Mouse (Mus musculus) left cerebral cortex, postnatal 10 days (tissue): ENCODE measurements around the gene Cygb. TPM values are rescaled to one million over a fixed set of nuclear protein-coding genes. Genes with fewer than 3 reads are reported as not detected.

ENCODE experiments used
- DNase-seq, 2 experiments: peaks; one replicate each; pipeline ENCODE4 v3.0.0; 2021 to 2022; ENCODE audit warnings: low spot score in 2 of 2, mixed read lengths in 1 of 2; ENCODE audit errors: extremely low spot score in 1 of 2
- intact Hi-C: fragments of 180-260 bp; cut with DNase I; formaldehyde crosslinking; loops from one replicate; pipeline ENCODE4 v1.15.1; 2025
- total RNA-seq, 2 experiments: library from RNA; stranded (reverse); gene quantifications; 2 replicates each; pipeline ENCODE4 v1.2.3; 2021

The Cygb gene
- total RNA-seq, 2 experiments from 2014 or later: 22.8 to 27.4 TPM

- intact Hi-C loops: no loop called here
- peak in 1 of 2 experiments; percentile 63 for DNase-seq
These were observed 7.3 kb upstream of the Cygb start for GRCm38 (mm10) chr11:116661291-116661947.

- intact Hi-C loops: no loop called here
- no peak for DNase-seq
These were observed 6.1 kb upstream of the Cygb start for GRCm38 (mm10) chr11:116660181-116660580.

- intact Hi-C loops: no loop called here
- DNase-seq: peak in 1 of 2 experiments; percentile 26
These were observed 5.0 kb upstream of the Cygb start for GRCm38 (mm10) chr11:116659027-116659621.

GRCm38 (mm10) chr11:116658238-116658637 lies 4.1 kb upstream of the Cygb start:
- intact Hi-C loops: no loop called here

GRCm38 (mm10) chr11:116657311-116658223 lies 3.5 kb upstream of the Cygb start:
- DNase-seq: peak; percentile 93 to 95
- intact Hi-C loops: no loop called here

More at GRCm38 (mm10) chr11:116658238-116658637, 4.1 kb upstream of the Cygb start:
- peak in 1 of 2 experiments; percentile 21 for DNase-seq

GRCm38 (mm10) chr11:116656348-116657191 lies 2.5 kb upstream of the Cygb start:
- DNase-seq: no peak
- intact Hi-C loops: no loop called here

GRCm38 (mm10) chr11:116653709-116654221 lies 348 bp downstream of the Cygb start:
- intact Hi-C loops: no loop called here
- DNase-seq: peak in 1 of 2 experiments; percentile 75

- intact Hi-C loops: no loop called here
- DNase-seq: no peak
These were observed 879 bp downstream of the Cygb start, which contains the start of gene Prcd for GRCm38 (mm10) chr11:116653234-116653633. Gene Prcd, plus strand, starts transcription at chr11:116653534.

GRCm38 (mm10) chr11:116652330-116653098 lies 1.6 kb downstream of the Cygb start:
- intact Hi-C loops: no loop called here

GRCm38 (mm10) chr11:116651339-116651738 lies 2.8 kb downstream of the Cygb start:
- DNase-seq: peak in 1 of 2 experiments; percentile 36
- intact Hi-C loops: no loop called here

More at GRCm38 (mm10) chr11:116652330-116653098, 1.6 kb downstream of the Cygb start:
- no peak for DNase-seq

GRCm38 (mm10) chr11:116650811-116651210 lies 3.3 kb downstream of the Cygb start:
- DNase-seq: no peak
- intact Hi-C loops: no loop called here

GRCm38 (mm10) chr11:116649711-116650337 lies 4.3 kb downstream of the Cygb start:
- DNase-seq: no peak
- intact Hi-C loops: no loop called here

- peak in 1 of 2 experiments; percentile 26 for DNase-seq
- intact Hi-C loops: no loop called here
These were observed 5.1 kb downstream of the Cygb start for GRCm38 (mm10) chr11:116648976-116649375.

- DNase-seq: peak in 1 of 2 experiments; percentile 43
- intact Hi-C loops: no loop called here
These were observed 5.7 kb downstream of the Cygb start for GRCm38 (mm10) chr11:116648213-116648921.

GRCm38 (mm10) chr11:116647340-116647991 lies 6.6 kb downstream of the Cygb start:
- intact Hi-C loops: no loop called here
- DNase-seq: peak in 1 of 2 experiments; percentile 53

- intact Hi-C loops: no loop called here
- peak in 1 of 2 experiments; percentile 23 for DNase-seq
These were observed 7.3 kb downstream of the Cygb start for GRCm38 (mm10) chr11:116646771-116647170.
